Mouse (Mus musculus): Measurements from ENCODE around the gene Slc1a5.

The Slc1a5 gene

GRCm38 (mm10) chr7:16821091-16821490 is 40.0 kb downstream of the Slc1a5 start:
- DNase-seq, result peak; percentile 8

DNA sequence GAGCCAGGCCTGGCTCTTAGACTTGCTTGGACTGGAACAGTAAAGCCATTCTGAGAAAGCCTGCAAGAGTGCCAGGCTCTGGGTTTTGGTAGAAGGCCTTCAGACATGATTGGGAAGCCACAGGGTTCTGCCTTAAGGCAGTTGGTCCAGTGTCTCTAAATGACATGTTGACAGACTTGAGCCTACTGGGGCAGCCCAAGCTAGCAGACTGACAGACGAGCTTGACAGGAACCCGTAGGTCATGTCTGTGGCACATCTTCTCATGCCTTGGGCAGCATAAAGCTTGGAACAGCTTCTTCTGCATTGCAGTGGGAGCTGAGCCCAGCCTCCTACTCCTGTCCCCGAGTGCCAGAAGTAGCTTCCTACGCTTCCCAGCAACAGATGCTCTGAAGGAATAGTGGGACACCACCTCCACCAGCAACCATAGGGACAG is 40.5 kb downstream of the Slc1a5 start:
- peak; percentile 40 for DNase-seq

DNA sequence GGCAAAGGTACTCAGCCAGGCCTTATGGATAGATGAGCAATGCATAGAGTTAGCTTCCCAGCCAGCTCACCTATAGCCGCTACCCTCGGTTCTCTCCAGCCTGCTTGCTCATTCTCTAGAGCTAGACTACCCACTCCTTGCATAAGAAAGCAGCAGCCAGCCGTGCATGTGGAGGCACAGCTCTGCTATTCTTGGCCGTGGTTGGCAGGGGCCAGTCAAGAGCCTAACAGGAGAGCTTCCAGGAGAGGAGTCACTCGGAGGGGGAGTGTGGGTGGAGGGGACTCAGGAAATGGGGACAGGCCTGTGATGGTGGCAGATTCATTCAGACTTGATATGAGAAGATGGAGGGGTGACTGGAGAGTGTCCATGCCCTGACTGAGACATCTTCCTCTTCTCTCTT is 42.6 kb downstream of the Slc1a5 start:
- DNase-seq, result no peak

DNA sequence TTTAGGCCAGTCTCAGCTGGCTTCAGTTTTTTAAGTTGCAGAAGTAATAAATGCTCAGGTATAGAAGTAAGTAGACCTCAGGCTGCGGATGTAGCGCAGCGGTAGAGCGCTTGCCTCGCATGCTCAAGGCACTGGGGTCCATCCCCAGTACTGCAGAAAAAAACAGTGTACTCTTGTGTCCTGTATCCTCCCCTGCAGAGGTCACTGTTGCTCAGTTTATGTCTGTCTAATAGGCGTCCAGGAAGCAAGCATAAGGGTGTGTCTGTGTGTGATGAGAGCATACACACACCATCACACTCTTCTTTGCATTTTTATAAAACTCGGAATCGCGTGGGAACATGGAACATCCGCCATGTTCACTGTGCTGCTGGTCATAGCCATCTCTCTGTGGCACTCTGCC is 44.6 kb downstream of the Slc1a5 start:
- DNase-seq, result no peak

DNA sequence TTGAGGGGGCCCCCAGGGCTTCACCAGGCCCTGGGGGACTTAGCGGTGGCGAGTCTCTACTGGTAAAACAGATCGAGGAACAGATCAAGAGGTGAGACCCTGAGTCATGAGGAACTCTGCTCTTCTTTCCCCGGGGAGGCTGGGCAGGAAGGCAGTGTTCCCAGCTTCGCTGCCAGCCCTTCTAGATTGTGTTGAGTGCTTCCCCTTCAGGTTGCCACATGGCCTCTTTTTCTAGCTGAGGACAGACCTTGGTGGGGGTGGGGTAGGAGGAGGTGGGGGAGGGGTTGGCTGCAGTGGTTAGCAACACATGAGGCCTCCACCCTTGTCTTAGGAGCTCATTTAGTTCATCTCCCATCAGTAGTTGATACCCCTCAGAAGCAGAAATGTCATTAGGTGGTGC is 45.4 kb downstream of the Slc1a5 start:
- no peak for DNase-seq

DNA sequence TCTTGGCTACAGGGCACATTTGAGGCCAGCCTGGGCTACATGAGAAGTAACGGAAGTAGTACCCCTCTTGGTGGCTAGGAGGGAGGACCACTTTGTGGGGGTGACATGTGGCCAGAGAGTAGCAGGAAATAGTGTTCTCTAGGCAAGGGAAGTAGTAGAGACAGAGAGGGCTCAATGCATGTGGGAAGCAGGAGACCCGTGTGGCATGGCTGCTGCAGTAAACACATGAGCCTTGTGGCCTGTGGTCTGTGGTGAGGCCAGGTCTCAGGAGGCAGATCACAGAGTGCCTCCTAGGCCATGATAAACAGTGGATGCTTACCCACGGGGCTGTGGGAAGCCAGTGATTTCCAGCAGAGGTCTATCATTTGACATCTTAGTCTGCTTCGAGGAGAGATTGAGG is 46.1 kb downstream of the Slc1a5 start:
- no peak for DNase-seq

- DNase-seq, result no peak
These were observed 49.3 kb downstream of the Slc1a5 start for GRCm38 (mm10) chr7:16830449-16830848.

DNA sequence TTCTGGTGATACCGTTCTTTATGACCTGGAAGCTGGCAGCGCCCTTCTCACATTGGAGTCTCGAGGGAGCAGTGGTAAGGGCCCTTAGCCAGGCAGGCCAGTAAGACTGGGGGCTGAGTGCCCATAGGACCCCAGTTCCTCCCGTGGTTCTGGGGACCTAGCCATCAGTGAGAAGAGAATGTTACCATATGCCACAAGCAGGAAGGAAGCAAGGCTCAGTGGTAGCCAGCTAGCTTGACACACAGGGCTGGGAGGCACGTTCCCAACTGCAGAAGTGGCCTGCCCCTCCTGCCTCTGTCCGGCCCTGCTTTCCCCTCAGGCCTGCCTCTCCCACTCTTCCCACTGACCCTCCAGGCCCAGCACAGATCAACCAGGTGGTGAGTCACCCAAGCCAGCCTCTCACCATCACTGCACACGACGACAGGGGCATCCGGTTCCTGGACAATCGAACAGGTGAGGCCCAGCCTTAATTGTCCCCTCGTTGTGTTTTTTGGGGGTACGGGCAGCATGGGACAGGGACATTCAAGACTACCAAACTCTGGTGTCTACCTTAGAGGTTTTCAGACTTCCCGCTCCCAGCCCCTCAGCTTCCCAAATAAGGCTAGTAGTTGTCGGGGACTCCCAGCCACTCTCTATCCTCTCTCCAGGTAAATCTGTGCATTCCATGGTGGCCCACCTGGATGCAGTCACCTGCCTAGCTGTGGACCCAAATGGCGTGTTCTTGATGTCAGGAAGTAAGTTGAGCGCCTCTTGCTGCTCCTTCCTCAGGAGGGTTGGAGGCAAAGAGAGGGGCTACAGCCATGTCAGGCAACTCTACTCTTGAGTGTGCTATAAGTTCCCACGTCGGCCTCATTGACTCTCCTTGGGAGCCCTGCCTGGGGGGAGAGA is 57.0 kb downstream of the Slc1a5 start:
- no peak for DNase-seq

GRCm38 (mm10) chr7:16838804-16839426 is 57.8 kb downstream of the Slc1a5 start:
- no peak for DNase-seq

DNA sequence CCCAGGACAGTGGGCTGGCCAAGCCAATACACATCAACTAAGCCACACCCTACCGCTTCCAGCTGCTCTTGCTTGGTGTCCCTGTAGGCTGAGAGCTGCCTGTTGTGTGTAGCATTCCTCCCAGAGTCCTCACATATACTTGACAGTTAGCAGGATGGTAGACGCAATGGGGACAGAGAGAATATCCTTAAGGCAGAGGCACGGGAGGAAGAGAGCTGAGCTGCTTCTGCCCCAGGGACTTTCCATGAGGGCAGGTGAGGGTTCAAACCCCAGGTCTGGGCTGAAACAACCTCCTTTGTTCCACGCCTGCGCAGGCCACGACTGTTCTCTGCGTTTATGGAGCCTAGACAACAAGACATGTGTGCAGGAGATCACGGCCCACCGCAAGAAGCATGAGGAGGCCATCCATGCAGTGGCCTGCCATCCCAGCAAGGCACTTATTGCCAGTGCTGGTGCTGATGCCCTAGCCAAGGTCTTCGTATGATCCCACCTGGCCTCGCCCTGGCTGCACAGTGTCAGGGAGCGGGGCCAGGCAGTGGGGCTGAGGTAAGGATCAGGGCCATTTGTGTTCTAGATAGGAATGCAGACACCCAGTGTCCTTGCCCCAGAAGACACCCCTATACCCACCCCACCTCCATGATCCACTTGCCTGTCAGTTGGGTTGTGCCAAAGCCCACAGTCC is 58.4 kb downstream of the Slc1a5 start:
- no peak for DNase-seq

GRCm38 (mm10) chr7:16840109-16840491 is 59.0 kb downstream of the Slc1a5 start:
- DNase-seq, result no peak

DNA sequence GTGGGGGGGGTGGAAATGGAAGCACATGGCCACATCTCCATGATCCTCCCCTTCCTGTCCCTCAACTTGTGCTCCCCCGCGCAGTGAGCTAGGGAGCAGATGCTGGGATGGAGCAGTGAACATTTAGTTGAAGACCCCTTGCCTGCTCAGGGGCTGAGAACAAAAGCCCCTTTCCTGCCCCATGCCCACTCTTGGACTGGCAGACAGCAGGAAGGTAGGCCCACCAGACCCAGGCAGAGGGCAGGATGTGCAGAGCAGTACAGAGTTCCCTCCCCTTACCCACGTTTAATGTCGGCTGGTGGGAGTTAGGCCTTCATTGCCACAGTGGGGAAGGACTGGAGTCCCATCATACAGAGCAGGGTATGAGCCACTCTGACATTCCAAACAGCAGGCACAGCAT is 59.9 kb downstream of the Slc1a5 start:
- DNase-seq, result no peak

- no peak for DNase-seq
These were observed 60.7 kb downstream of the Slc1a5 start for GRCm38 (mm10) chr7:16841561-16842560.

- DNase-seq, result peak; percentile 85
These were observed 61.5 kb downstream of the Slc1a5 start, which contains the start of gene Prkd2 for GRCm38 (mm10) chr7:16842645-16843063. Gene Prkd2 (plus strand): TSS chr7:16842902.

DNA sequence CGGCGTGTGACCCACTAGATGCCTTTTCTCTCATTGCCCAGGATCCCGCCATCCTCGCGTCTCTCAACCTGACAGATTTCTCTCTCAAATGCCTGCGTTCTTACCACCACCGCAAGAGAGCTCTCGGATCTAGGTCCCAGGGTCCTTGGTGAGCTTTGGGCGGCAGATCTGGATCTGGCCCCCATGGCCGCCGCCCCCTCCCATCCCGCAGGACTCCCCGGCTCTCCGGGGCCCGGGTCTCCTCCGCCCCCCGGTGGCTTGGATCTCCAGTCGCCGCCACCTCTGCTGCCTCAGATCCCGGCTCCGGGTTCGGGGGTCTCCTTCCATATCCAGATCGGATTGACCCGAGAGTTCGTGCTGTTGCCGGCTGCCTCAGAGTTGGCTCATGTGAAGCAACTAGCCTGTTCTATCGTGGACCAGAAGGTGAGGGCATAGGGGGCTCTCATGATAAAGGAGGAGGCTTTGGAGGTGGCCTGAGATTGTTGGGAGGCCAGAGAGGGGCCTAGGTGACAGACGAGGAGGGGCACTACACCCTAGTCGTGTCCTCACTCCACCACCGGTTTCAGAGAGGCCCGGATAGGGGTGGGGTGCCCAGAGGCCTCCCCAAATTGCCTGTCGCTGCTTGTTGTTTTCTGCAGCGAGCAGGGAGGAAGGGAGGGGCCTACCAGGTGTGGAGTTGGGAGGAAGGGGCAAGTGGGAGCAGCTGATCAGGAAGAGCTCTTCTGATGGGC is 62.5 kb downstream of the Slc1a5 start:
- no peak for DNase-seq

- DNase-seq, result no peak
These were observed 63.5 kb downstream of the Slc1a5 start for GRCm38 (mm10) chr7:16844696-16845071.

- DNase-seq, result no peak
These were observed 64.1 kb downstream of the Slc1a5 start for GRCm38 (mm10) chr7:16845072-16845819.

- no peak for DNase-seq
These were observed 64.7 kb downstream of the Slc1a5 start for GRCm38 (mm10) chr7:16845820-16846167.

DNA sequence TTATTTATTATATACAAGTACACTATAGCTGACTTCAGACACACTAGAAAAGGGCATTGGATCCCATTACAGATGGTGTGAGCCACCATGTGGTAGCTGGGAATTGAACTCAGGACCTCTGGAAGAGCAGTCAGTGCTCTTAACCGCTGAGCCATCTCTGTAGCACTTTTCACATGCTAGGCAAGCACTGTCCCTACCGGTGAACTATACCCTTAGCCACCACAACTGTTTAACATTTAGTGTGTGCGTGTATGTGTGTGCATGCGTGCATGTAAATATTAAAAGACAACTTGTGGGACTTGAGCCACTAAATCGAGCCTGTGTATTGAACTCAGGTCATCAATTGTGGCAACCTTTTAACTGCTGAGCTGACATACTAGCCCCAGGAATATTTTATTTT is 65.6 kb downstream of the Slc1a5 start:
- no peak for DNase-seq

DNA sequence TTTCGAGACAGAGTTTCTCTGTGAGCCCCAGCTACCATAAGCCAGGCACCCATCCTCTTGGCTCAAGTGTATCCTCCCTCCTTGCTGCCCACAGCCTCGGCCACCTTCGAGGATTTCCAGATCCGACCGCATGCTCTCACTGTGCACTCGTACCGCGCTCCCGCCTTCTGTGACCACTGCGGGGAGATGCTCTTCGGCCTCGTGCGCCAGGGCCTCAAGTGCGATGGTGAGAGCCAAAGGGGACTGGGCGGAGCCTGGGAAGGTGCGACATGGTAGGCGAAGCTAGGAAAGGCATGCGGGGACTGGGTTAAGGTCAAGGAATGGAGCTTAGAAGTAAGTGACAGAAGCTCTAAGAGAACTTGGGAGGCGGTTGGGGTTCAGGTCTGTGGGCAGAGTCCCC is 66.4 kb downstream of the Slc1a5 start:
- DNase-seq, result no peak
